Mouse (Mus musculus): Measurements from ENCODE around the gene Usp39. TPM values are rescaled to one million over a fixed set of nuclear protein-coding genes. Genes with fewer than 3 reads are reported as not detected.

Gene Usp39
- polyA plus RNA-seq, 1 experiment from 2014 or later: 57.9 TPM

- WGBS: 82% methylated on average over 11 of the region's 11 CpGs
- no peak overlapping the region for H3K9ac ChIP-seq
- H3K27ac ChIP-seq: no peak overlapping the region
- no peaks in the 10 kb centered on the region for H3K9me3 ChIP-seq (replicated peaks)
- ATAC-seq (ENCODE audit: low FRiP score): no peak
- no peaks in the 10 kb centered on the region for H3K27me3 ChIP-seq
- H3K4me1 ChIP-seq: no peaks in the 10 kb centered on the region
- H3K36me3 ChIP-seq: peaks cover 41% of the 10 kb centered on the region
- no peak overlapping the region for H3K4me3 ChIP-seq
- H3K4me2 ChIP-seq (replicated peaks): no peak overlapping the region
Measured at GRCm38 (mm10) chr6:72313124-72313867, 31.7 kb downstream of the Usp39 start.

DNA sequence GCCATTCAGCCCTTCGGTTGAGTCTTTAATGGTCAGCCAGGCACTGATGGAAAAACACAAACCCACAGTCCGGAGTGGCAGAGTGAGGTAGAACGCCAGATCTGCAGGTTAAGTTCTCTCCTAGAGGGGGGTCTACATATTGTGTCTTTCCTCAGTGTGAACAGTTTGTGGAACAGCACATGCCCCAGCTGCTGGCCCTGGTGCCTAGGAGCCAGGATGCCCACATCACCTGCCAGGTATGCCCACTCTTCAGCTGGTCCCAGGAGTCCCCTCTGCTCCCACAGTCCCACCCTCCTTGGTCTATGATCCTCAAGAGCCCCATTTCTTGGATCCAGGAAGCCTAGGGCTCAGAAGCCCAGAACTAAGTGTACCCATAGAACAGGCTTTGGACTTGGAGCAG lies 32.8 kb downstream of the Usp39 start:
- 91% methylated on average over 3 of the region's 3 CpGs for WGBS
- Histone ChIP-seq H3K4me1 (no peaks in the 10 kb centered on the region), H3K4me3 (no peak overlapping the region), H3K36me3 (peaks cover 31% of the 10 kb centered on the region), H3K9ac (no peak overlapping the region), H3K27ac (no peak overlapping the region), H3K4me2 (replicated peaks) (no peak overlapping the region), H3K9me3 (replicated peaks) (no peaks in the 10 kb centered on the region), H3K27me3 (no peaks in the 10 kb centered on the region)
- ATAC-seq (ENCODE audit: low FRiP score): no peak

DNA sequence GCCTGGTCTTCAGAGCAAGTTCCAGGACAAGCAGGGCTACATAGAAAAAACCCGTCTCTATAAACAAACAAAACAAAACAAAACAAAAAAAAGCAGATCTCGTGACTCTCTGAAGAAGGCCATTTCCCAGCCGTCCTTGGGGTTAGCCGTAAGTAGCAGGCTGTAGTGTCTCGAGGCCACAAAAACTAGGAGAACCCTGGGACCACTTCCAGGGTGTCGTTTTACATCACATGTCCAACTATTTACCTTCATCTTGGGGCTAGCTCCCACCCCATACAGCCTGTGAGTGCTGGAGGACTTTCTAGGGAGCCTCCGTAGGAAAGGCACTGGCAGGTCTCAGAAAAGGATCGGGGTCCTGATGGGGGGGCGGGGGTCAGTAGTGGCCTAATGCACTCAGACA lies 41.5 kb downstream of the Usp39 start:
- no peak for ATAC-seq (ENCODE audit: low FRiP score)
- Histone ChIP-seq H3K4me2 (replicated peaks) (no peak overlapping the region), H3K27ac (no peak overlapping the region), H3K4me3 (no peak overlapping the region), H3K36me3 (no peaks in the 10 kb centered on the region), H3K27me3 (no peaks in the 10 kb centered on the region), H3K9me3 (replicated peaks) (no peaks in the 10 kb centered on the region), H3K9ac (no peak overlapping the region), H3K4me1 (no peaks in the 10 kb centered on the region)
- WGBS: 55% methylated on average over 9 of the region's 9 CpGs

GRCm38 (mm10) chr6:72302349-72302925 lies 42.5 kb downstream of the Usp39 start:
- H3K27ac ChIP-seq: no peak overlapping the region
- WGBS: 91% methylated on average over 11 of the region's 11 CpGs

GRCm38 (mm10) chr6:72297825-72298224 lies 47.2 kb downstream of the Usp39 start:
- no peaks in the 10 kb centered on the region for H3K36me3 ChIP-seq
- no peak for ATAC-seq (ENCODE audit: low FRiP score)
- 72% methylated on average over 3 of the region's 3 CpGs for WGBS
- H3K4me1 ChIP-seq: no peaks in the 10 kb centered on the region
- no peaks in the 10 kb centered on the region for H3K9me3 ChIP-seq (replicated peaks)
- no peaks in the 10 kb centered on the region for H3K27me3 ChIP-seq
- H3K9ac ChIP-seq: no peak overlapping the region
- H3K27ac ChIP-seq: no peak overlapping the region
- no peak overlapping the region for H3K4me3 ChIP-seq
- no peak overlapping the region for H3K4me2 ChIP-seq (replicated peaks)

More at GRCm38 (mm10) chr6:72302349-72302925, 42.5 kb downstream of the Usp39 start:
- H3K4me2 ChIP-seq (replicated peaks): no peak overlapping the region
- no peaks in the 10 kb centered on the region for H3K36me3 ChIP-seq
- H3K4me1 ChIP-seq: no peaks in the 10 kb centered on the region
- ATAC-seq (ENCODE audit: low FRiP score): no peak
- no peak overlapping the region for H3K4me3 ChIP-seq
- no peak overlapping the region for H3K9ac ChIP-seq
- no peaks in the 10 kb centered on the region for H3K9me3 ChIP-seq (replicated peaks)
- H3K27me3 ChIP-seq: no peaks in the 10 kb centered on the region

- no peak overlapping the region for H3K27ac ChIP-seq
- H3K9ac ChIP-seq: no peak overlapping the region
- no peak for ATAC-seq (ENCODE audit: low FRiP score)
- no peaks in the 10 kb centered on the region for H3K27me3 ChIP-seq
- WGBS: 83% methylated on average over 12 of the region's 12 CpGs
- no peaks in the 10 kb centered on the region for H3K4me1 ChIP-seq
- H3K9me3 ChIP-seq (replicated peaks): no peaks in the 10 kb centered on the region
- H3K4me3 ChIP-seq: no peak overlapping the region
- H3K36me3 ChIP-seq: no peaks in the 10 kb centered on the region
- no peak overlapping the region for H3K4me2 ChIP-seq (replicated peaks)
Measured at GRCm38 (mm10) chr6:72292972-72293651, 51.9 kb downstream of the Usp39 start.

GRCm38 (mm10) chr6:72289484-72289883 lies 55.5 kb downstream of the Usp39 start:
- H3K9ac ChIP-seq: no peak overlapping the region
- H3K36me3 ChIP-seq: no peaks in the 10 kb centered on the region
- H3K4me1 ChIP-seq: no peaks in the 10 kb centered on the region
- WGBS: 90% methylated on average over 3 of the region's 3 CpGs
- ATAC-seq (ENCODE audit: low FRiP score): no peak
- no peak overlapping the region for H3K4me2 ChIP-seq (replicated peaks)
- H3K9me3 ChIP-seq (replicated peaks): no peaks in the 10 kb centered on the region
- H3K27ac ChIP-seq: no peak overlapping the region
- H3K27me3 ChIP-seq: no peaks in the 10 kb centered on the region
- no peak overlapping the region for H3K4me3 ChIP-seq

DNA sequence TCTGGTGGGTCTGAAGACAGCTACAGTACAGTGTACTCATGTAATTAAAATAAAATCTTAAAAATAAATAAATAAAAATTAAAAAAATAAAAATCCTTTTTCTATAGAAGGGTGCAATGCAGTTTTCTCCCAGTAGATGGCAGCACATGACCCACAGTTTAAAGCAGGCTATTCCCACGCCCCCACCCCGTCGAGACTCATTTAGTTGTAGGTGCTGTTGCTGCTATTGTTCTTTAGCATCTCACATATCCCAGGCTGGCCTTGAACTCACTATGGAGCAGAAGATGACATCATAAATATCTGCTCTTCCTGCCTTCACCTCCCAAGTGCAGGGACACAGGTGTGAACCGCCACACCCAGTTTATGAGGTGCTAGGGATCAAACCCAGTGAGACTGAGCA lies 61.1 kb downstream of the Usp39 start:
- Histone ChIP-seq H3K4me2 (replicated peaks) (no peak overlapping the region), H3K4me1 (no peaks in the 10 kb centered on the region), H3K36me3 (no peaks in the 10 kb centered on the region), H3K9ac (no peak overlapping the region), H3K4me3 (no peak overlapping the region), H3K9me3 (replicated peaks) (no peaks in the 10 kb centered on the region), H3K27ac (no peak overlapping the region), H3K27me3 (no peaks in the 10 kb centered on the region; the same call in 1 of the 2 replicates)
- WGBS: 28% methylated on average over 4 of the region's 4 CpGs
- ATAC-seq (ENCODE audit: low FRiP score): no peak

DNA sequence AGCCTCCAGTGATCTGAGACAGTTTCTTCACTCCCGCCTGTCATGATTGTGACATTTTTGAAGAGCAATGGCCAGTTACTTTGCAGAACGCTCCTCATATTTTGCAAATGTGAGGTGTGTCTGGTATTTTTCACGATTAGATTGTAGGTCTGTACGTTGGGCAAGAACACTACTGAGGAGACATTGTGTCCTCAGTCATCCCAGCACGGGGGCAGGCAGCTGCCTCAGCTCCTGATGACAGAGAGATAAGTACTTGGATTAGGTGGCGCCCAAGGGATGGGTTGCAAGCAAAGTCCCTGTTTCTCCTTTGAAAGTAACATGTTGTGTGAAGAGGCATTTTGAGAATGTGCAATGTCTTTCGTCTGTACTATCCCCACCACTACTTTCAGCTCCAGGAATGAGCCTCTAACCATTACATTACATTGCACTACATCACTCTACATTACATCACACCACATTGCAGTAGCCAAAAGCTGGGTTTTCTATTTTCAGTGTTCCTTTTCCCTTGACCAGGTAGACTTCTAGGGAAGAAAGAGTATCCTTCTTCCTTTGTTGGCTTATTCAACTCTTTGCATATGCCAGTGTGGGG lies 64.5 kb downstream of the Usp39 start:
- H3K36me3 ChIP-seq: no peaks in the 10 kb centered on the region
- no peak overlapping the region for H3K27ac ChIP-seq
- WGBS: 75% methylated on average over 7 of the region's 7 CpGs
- no peak for ATAC-seq (ENCODE audit: low FRiP score)
- no peaks in the 10 kb centered on the region for H3K9me3 ChIP-seq (replicated peaks)
- no peak overlapping the region for H3K9ac ChIP-seq
- no peak overlapping the region for H3K4me3 ChIP-seq
- H3K27me3 ChIP-seq: no peaks in the 10 kb centered on the region; the same call in 1 of the 2 replicates
- no peak overlapping the region for H3K4me2 ChIP-seq (replicated peaks)
- no peaks in the 10 kb centered on the region for H3K4me1 ChIP-seq

- ATAC-seq (ENCODE audit: low FRiP score): no peak
- Histone ChIP-seq H3K36me3 (no peaks in the 10 kb centered on the region), H3K4me2 (replicated peaks) (no peak overlapping the region), H3K27ac (no peak overlapping the region), H3K4me3 (no peak overlapping the region), H3K9ac (no peak overlapping the region), H3K4me1 (no peaks in the 10 kb centered on the region), H3K9me3 (replicated peaks) (no peaks in the 10 kb centered on the region), H3K27me3 (no peaks in the 10 kb centered on the region; the same call in 1 of the 2 replicates)
- WGBS: 90% methylated on average over 7 of the region's 7 CpGs
Measured at GRCm38 (mm10) chr6:72279505-72279904, 65.5 kb downstream of the Usp39 start.

DNA sequence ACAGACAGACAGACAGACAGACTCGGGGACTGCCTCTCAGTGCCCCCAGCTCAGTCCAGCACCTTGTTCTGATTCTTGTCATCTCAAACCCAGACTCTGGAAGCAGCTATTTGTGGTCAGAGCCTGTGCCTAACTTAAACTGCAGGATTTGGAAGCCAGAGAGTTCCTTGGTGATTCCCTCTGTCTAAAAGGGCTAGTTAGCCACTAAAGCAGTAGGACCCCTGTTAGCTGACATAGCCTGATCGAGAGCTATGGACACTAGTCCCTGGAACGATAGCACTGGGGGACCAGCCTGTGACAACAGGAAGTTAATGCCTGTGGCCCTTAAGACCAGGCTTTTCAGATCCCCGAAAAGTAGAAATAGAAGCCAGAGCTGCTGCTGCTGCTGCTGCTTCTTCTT lies 66.1 kb downstream of the Usp39 start:
- Histone ChIP-seq H3K4me2 (replicated peaks) (no peak overlapping the region), H3K36me3 (no peaks in the 10 kb centered on the region), H3K9ac (no peak overlapping the region), H3K9me3 (replicated peaks) (no peaks in the 10 kb centered on the region), H3K27ac (no peak overlapping the region), H3K4me3 (no peak overlapping the region), H3K4me1 (no peaks in the 10 kb centered on the region), H3K27me3 (no peaks in the 10 kb centered on the region; the same call in 1 of the 2 replicates)
- WGBS: 78% methylated on average over 4 of the region's 4 CpGs
- no peak for ATAC-seq (ENCODE audit: low FRiP score)

DNA sequence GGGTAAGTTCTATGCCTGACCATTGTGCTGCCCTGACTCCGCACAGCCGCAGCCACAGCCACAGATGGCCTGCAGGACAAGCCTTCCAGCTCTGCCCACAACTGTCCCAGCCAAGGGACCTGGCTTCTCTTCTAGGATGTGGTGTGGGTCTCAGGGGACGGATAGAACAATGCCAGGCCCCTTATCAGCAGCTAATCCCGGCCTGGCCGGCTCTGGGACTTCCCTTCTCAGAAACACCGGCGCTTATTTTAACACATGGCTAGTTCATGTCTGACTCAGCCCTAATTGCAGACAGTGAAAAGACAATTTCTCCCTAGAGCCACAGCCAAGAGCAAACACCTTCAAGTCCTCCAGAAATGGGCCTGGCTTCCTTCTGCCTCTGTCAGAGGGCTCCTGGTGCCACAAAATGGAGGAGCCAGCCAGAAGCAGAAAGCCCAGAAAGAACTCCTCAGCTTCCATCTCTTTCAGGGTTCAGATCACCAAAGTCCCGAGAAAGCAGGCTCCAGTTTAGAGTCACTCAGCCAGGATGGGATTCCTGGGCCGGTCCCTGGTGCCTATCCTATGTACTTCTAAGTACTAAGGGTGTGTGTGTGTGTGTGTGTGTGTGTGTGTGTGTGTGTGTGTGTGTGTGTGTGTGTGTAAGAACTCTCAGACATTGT lies 67.3 kb downstream of the Usp39 start:
- H3K27ac ChIP-seq: no peak overlapping the region
- H3K9ac ChIP-seq: no peak overlapping the region
- no peak for ATAC-seq (ENCODE audit: low FRiP score)
- H3K27me3 ChIP-seq: no peaks in the 10 kb centered on the region; the same call in 1 of the 2 replicates
- no peaks in the 10 kb centered on the region for H3K36me3 ChIP-seq
- no peaks in the 10 kb centered on the region for H3K9me3 ChIP-seq (replicated peaks)
- WGBS: 80% methylated on average over 9 of the region's 9 CpGs
- H3K4me1 ChIP-seq: no peaks in the 10 kb centered on the region
- H3K4me3 ChIP-seq: no peak overlapping the region
- H3K4me2 ChIP-seq (replicated peaks): no peak overlapping the region

Measured in hindbrain, embryonic 12.5 days (tissue).